Mouse (Mus musculus) heart, adult 2 months (tissue): ENCODE measurements around the gene Ash1l. TPM values are rescaled to one million over a fixed set of nuclear protein-coding genes. Genes with fewer than 3 reads are reported as not detected.
A peak's percentile ranks its signal among the peaks of the same experiment; 100 is the strongest.
"Not testable (repeated sequence)": the region's sequence is repeated elsewhere in the genome, so short reads cannot be mapped to it uniquely, and the experiment has no call there.

ENCODE experiments used
- DNase-seq, 2 experiments: peaks; one replicate each; pipeline ENCODE4 v3.0.0; 2021
- H3K27ac ChIP-seq: fragments of 200-600 bp; 2 replicates; pipeline ENCODE4 v1.8.1; 2022
- H3K27me3 ChIP-seq: fragments of 200-500 bp; 2 replicates; pipeline ENCODE4 v1.6.1; 2012; ENCODE audit warnings: mild to moderate bottlenecking, low read length, inconsistent platforms, mixed read lengths; ENCODE audit not compliant: control insufficient read depth, insufficient read depth
- H3K36me3 ChIP-seq: fragments of 200-500 bp; 2 replicates; pipeline ENCODE4 v1.6.1; 2012; ENCODE audit warnings: low read length, inconsistent platforms; ENCODE audit not compliant: control insufficient read depth, insufficient read depth
- H3K4me1 ChIP-seq: fragments of 200-500 bp; 2 replicates; pipeline ENCODE4 v1.6.1; 2011; ENCODE audit warnings: low read length; ENCODE audit not compliant: control insufficient read depth, insufficient read depth
- H3K4me3 ChIP-seq: fragments of 200-600 bp; 2 replicates; pipeline ENCODE4 v1.8.1; 2022
- H3K79me2 ChIP-seq: fragments of 200-500 bp; replicated peaks from 2 replicates; pipeline ENCODE4 v1.6.1; 2012; ENCODE audit warnings: mild to moderate bottlenecking, inconsistent platforms, low read length, moderate library complexity, mixed read lengths; ENCODE audit not compliant: control insufficient read depth, insufficient read depth
- H3K9ac ChIP-seq: fragments of 200-500 bp; 2 replicates; pipeline ENCODE4 v1.6.1; 2012; ENCODE audit warnings: low read depth, mild to moderate bottlenecking, control low read depth, inconsistent platforms, low read length, mixed read lengths
- CTCF ChIP-seq: fragments of 200-600 bp; IDR thresholded peaks from 2 replicates; pipeline ENCODE4 v1.8.1; 2022; ENCODE audit warnings: antibody characterized with exemption, mild to moderate bottlenecking, moderate library complexity
- EP300 ChIP-seq: fragments of 200-500 bp; IDR thresholded peaks from 2 replicates; pipeline ENCODE4 v1.6.1; 2011; ENCODE audit warnings: low read depth, low read length, control low read depth; ENCODE audit not compliant: insufficient read depth
- POLR2A ChIP-seq: fragments of 200-500 bp; IDR thresholded peaks from 2 replicates; pipeline ENCODE4 v1.6.1; 2011; ENCODE audit warnings: mild to moderate bottlenecking, low read depth, low read length, control low read depth; ENCODE audit not compliant: insufficient read depth
- WGBS: fragments of 180-500 bp; shearing (Covaris S2); methylation state at CpG from one replicate; pipeline ENCODE4 v1.1.7; 2018; 5-methylcytosine and 5-hydroxymethylcytosine counted together
- intact Hi-C: fragments of 180-260 bp; cut with DNase I; formaldehyde crosslinking; loops from one replicate; pipeline ENCODE4 v1.15.1; 2025
- polyA plus RNA-seq: library from polyadenylated mRNA; depleted of rRNA; stranded (reverse); fragments of >200 nt; gene quantifications from 2 replicates; pipeline ENCODE4 v1.2.3, GENCODE M21; 2012
- total RNA-seq, 2 experiments: library from RNA; stranded (reverse); gene quantifications; 2 replicates each; pipeline ENCODE4 v1.2.3; 2021

Gene Ash1l
- total and polyA plus RNA-seq, 3 experiments: 6.9 to 41.1 (median 36.4) TPM

GRCm38 (mm10) chr3:88981206-88982010 is 31.0 kb downstream of the Ash1l start:
- Histone ChIP-seq H3K4me3 (no peak overlapping the region), H3K27me3 (no peaks in the 10 kb centered on the region), H3K4me1 (no peaks in the 10 kb centered on the region), H3K36me3 (peaks cover 14% of the 10 kb centered on the region), H3K79me2 (peaks cover 1% of the 10 kb centered on the region; the same call in 1 of the 2 replicates), H3K27ac (no peak overlapping the region), H3K9ac (no peak overlapping the region)
- intact Hi-C loops: no loop called here
- 81% methylated on average over 8 of the region's 8 CpGs for WGBS
- DNase-seq: no peak
- TF ChIP-seq POLR2A: no peak

- no peak for TF ChIP-seq POLR2A
- no peak for TF ChIP-seq CTCF
- TF ChIP-seq EP300: no peak
- Histone ChIP-seq H3K36me3 (peaks cover 14% of the 10 kb centered on the region), H3K79me2 (0 out of 2 replicates have a peak, but pooled peaks cover 2% of the 10 kb centered on the region), H3K27me3 (no peaks in the 10 kb centered on the region), H3K9ac (no peak overlapping the region), H3K27ac (no peak overlapping the region), H3K4me3 (no peak overlapping the region), H3K4me1 (no peaks in the 10 kb centered on the region)
- 73% methylated on average over 4 of the region's 4 CpGs for WGBS
- intact Hi-C loops: no loop called here
- DNase-seq: peak in 1 of 2 experiments; percentile 25
Measured at GRCm38 (mm10) chr3:88983921-88984381, 33.5 kb downstream of the Ash1l start.

GRCm38 (mm10) chr3:88992793-88993192 is 42.4 kb downstream of the Ash1l start:
- Histone ChIP-seq H3K4me3 (no peak overlapping the region), H3K79me2 (peaks cover 4% of the 10 kb centered on the region; the same call in 1 of the 2 replicates), H3K4me1 (peaks cover 6% of the 10 kb centered on the region), H3K36me3 (peaks cover 19% of the 10 kb centered on the region), H3K27ac (peak overlapping the region; percentile 27), H3K27me3 (no peaks in the 10 kb centered on the region), H3K9ac (no peak overlapping the region)
- 40% methylated on average over 2 of the region's 2 CpGs for WGBS
- no peak for DNase-seq
- TF ChIP-seq EP300: no peak
- TF ChIP-seq CTCF: no peak
- TF ChIP-seq POLR2A: no peak
- intact Hi-C loops: loop anchor here (2.0 to 5.0 kb wide), 2 partner anchors 40 to 52 kb away; partner anchors contain the start of genes Ash1l and Dap3

- Histone ChIP-seq H3K4me3 (no peak overlapping the region), H3K27me3 (no peaks in the 10 kb centered on the region), H3K9ac (no peak overlapping the region), H3K36me3 (peaks cover 4% of the 10 kb centered on the region), H3K27ac (no peak overlapping the region), H3K4me1 (no peaks in the 10 kb centered on the region), H3K79me2 (peaks cover 2% of the 10 kb centered on the region; the same call in 1 of the 2 replicates)
- DNase-seq: no peak
- intact Hi-C loops: no loop called here
- 93% methylated on average over 7 of the region's 7 CpGs for WGBS
- TF ChIP-seq POLR2A (no peak), CTCF (no peak)
Measured at GRCm38 (mm10) chr3:89001536-89001935, 51.1 kb downstream of the Ash1l start.

- not testable (repeated sequence) for DNase-seq, H3K27ac ChIP-seq, H3K9ac ChIP-seq, H3K79me2 ChIP-seq, H3K36me3 ChIP-seq, H3K4me3 ChIP-seq, H3K4me1 ChIP-seq, H3K27me3 ChIP-seq
- peak; percentile 64 for TF ChIP-seq CTCF
- 93% methylated on average over 5 of the region's 5 CpGs for WGBS
- intact Hi-C loops: loop anchor here (10.0 kb wide), 1 partner anchor 326 kb away; no protein-coding TSS in a partner anchor
Measured at GRCm38 (mm10) chr3:89030896-89031295, 80.5 kb downstream of the Ash1l start.

GRCm38 (mm10) chr3:89043359-89043758 is 92.9 kb downstream of the Ash1l start:
- no peak overlapping the region for H3K4me3 ChIP-seq
- H3K27ac ChIP-seq: no peak overlapping the region
- H3K27me3 ChIP-seq: no peaks in the 10 kb centered on the region
- 96% methylated on average over 4 of the region's 4 CpGs for WGBS
- H3K9ac ChIP-seq: no peak overlapping the region
- intact Hi-C loops: no loop called here
- no peak for TF ChIP-seq CTCF
- TF ChIP-seq EP300: no peak
- no peak for TF ChIP-seq POLR2A
- no peak for DNase-seq
- H3K4me1 ChIP-seq: no peaks in the 10 kb centered on the region
- no peaks in the 10 kb centered on the region; the same call in 1 of the 2 replicates for H3K36me3 ChIP-seq
- H3K79me2 ChIP-seq: no peaks in the 10 kb centered on the region
